Mouse (Mus musculus) MEL (cell line): ENCODE measurements around the gene Gns. TPM values are rescaled to one million over a fixed set of nuclear protein-coding genes. Genes with fewer than 3 reads are reported as not detected.
A peak's percentile ranks its signal among the peaks of the same experiment; 100 is the strongest.

Experiments used
- DNase-seq: peaks from one replicate; pipeline ENCODE4 v3.0.0; 2011; ENCODE audit warnings: low read depth, low spot score
- H3K27ac ChIP-seq: 2 replicates; pipeline ENCODE4 v1.5.1; 2012; ENCODE audit warnings: low read depth, mild to moderate bottlenecking, control low read depth, low read length, moderate library complexity; ENCODE audit not compliant: control insufficient read depth
- H3K27me3 ChIP-seq, 2 experiments: fragments of 150-350 bp in 1 of 2; sonication (generic) in 1 of 2; 2 replicates each; pipeline ENCODE4 v1.6.1; 2012; ENCODE audit warnings: low read length in 2 of 2, mild to moderate bottlenecking in 2 of 2, improper control_type of control experiment in 1 of 2, moderate library complexity in 1 of 2; ENCODE audit not compliant: insufficient read depth in 2 of 2, control insufficient read depth in 1 of 2
- H3K36me3 ChIP-seq, 2 experiments: 2 replicates each; pipeline ENCODE4 v1.6.1; 2012 to 2014; ENCODE audit warnings: low read length in 2 of 2, improper control_type of control experiment in 1 of 2, inconsistent platforms in 1 of 2, mild to moderate bottlenecking in 1 of 2; ENCODE audit not compliant: insufficient read depth in 2 of 2, control insufficient read depth in 1 of 2
- H3K4me1 ChIP-seq, 2 experiments: fragments of 150-350 bp in 1 of 2; sonication (generic) in 1 of 2; 2 replicates each; pipeline ENCODE4 v1.6.1; 2012; ENCODE audit warnings: low read length in 2 of 2, improper control_type of control experiment in 1 of 2, mild to moderate bottlenecking in 1 of 2; ENCODE audit not compliant: insufficient read depth in 2 of 2, control insufficient read depth in 1 of 2
- H3K4me3 ChIP-seq, 2 experiments: fragments of 150-350 bp in 1 of 2; sonication (generic) in 1 of 2; 2 replicates each; pipeline ENCODE4 v1.5.1; 2012; ENCODE audit warnings: low read depth in 2 of 2, low read length in 2 of 2, mild to moderate bottlenecking in 2 of 2, moderate library complexity in 2 of 2, control low read depth in 1 of 2, improper control_type of control experiment in 1 of 2; ENCODE audit not compliant: control insufficient read depth in 1 of 2, insufficient read depth in 1 of 2
- H3K79me2 ChIP-seq: 2 replicates; pipeline ENCODE4 v1.6.1; 2012; ENCODE audit warnings: mild to moderate bottlenecking, low read length, moderate library complexity; ENCODE audit not compliant: control insufficient read depth, poor library complexity, insufficient read depth
- H3K9ac ChIP-seq: 2 replicates; pipeline ENCODE4 v1.6.1; 2012; ENCODE audit warnings: low read depth, mild to moderate bottlenecking, control low read depth, low read length, moderate library complexity; ENCODE audit not compliant: control insufficient read depth, poor library complexity, severe bottlenecking
- H3K9me3 ChIP-seq: fragments of 150-350 bp; sonication (generic); replicated peaks from 2 replicates; pipeline ENCODE4 v1.6.1; 2012; ENCODE audit warnings: mild to moderate bottlenecking, low read length, improper control_type of control experiment, moderate library complexity; ENCODE audit not compliant: insufficient read depth
- BHLHE40 ChIP-seq: IDR thresholded peaks from 2 replicates; pipeline ENCODE4 v1.6.1; 2012; ENCODE audit warnings: low read depth, mild to moderate bottlenecking, inconsistent platforms, low read length, improper control_type of control experiment, borderline replicate concordance
- CHD1 ChIP-seq: IDR thresholded peaks from 2 replicates; pipeline ENCODE4 v1.6.1; 2012; ENCODE audit warnings: low read depth, mild to moderate bottlenecking, inconsistent platforms, low read length, improper control_type of control experiment
- CHD2 ChIP-seq: IDR thresholded peaks from 2 replicates; pipeline ENCODE4 v1.6.1; 2011; ENCODE audit warnings: low read length, improper control_type of control experiment
- CTCF ChIP-seq, 3 experiments: IDR thresholded peaks in 2 of 3; conservative IDR thresholded peaks in 1 of 3; 2 replicates each; pipeline ENCODE4 v1.5.1; 2011 to 2012; ENCODE audit warnings: low read length in 3 of 3, low read depth in 2 of 3, mild to moderate bottlenecking in 2 of 3, improper control_type of control experiment in 1 of 3, inconsistent platforms in 1 of 3, mixed read lengths in 1 of 3, moderate library complexity in 1 of 3; ENCODE audit not compliant: control insufficient read depth in 1 of 3, insufficient read depth in 1 of 3, poor library complexity in 1 of 3, severe bottlenecking in 1 of 3
- E2F4 ChIP-seq: IDR thresholded peaks from 2 replicates; pipeline ENCODE4 v1.6.1; 2011; ENCODE audit warnings: low read depth, low read length, improper control_type of control experiment, borderline replicate concordance
- ELF1 ChIP-seq: IDR thresholded peaks from 2 replicates; pipeline ENCODE4 v1.6.1; 2014; ENCODE audit warnings: low read depth, mild to moderate bottlenecking, inconsistent platforms, low read length, improper control_type of control experiment, moderate library complexity
- EP300 ChIP-seq, 2 experiments: IDR thresholded peaks; 2 replicates each; pipeline ENCODE4 v1.6.1; 2011; ENCODE audit warnings: improper control_type of control experiment in 2 of 2, low read length in 2 of 2, low read depth in 1 of 2, mild to moderate bottlenecking in 1 of 2
- ETS1 ChIP-seq: IDR thresholded peaks from 2 replicates; pipeline ENCODE4 v1.6.1; 2012; ENCODE audit warnings: low read depth, mild to moderate bottlenecking, inconsistent platforms, low read length, improper control_type of control experiment, moderate library complexity
- GABPA ChIP-seq: IDR thresholded peaks from 2 replicates; pipeline ENCODE4 v1.6.1; 2012; ENCODE audit warnings: low read depth, mild to moderate bottlenecking, inconsistent platforms, low read length, improper control_type of control experiment, moderate library complexity
- GATA1 ChIP-seq: IDR thresholded peaks from 2 replicates; pipeline ENCODE4 v1.6.1; 2011; ENCODE audit warnings: low read depth, low read length, improper control_type of control experiment
- HCFC1 ChIP-seq: IDR thresholded peaks from 2 replicates; pipeline ENCODE4 v1.6.1; 2012; ENCODE audit warnings: low read depth, mild to moderate bottlenecking, inconsistent platforms, low read length, improper control_type of control experiment, moderate library complexity
- JUND ChIP-seq: IDR thresholded peaks from 2 replicates; pipeline ENCODE4 v1.6.1; 2011; ENCODE audit warnings: low read depth, mild to moderate bottlenecking, improper control_type of control experiment, low read length
- KAT2A ChIP-seq: conservative IDR thresholded peaks from 2 replicates; pipeline ENCODE4 v1.6.1; 2012; ENCODE audit warnings: low read depth, low read length, improper control_type of control experiment, inconsistent platforms
- MAFK ChIP-seq: IDR thresholded peaks from 2 replicates; pipeline ENCODE4 v1.6.1; 2011; ENCODE audit warnings: low read depth, mild to moderate bottlenecking, low read length, improper control_type of control experiment, borderline replicate concordance
- MAX ChIP-seq: IDR thresholded peaks from 2 replicates; pipeline ENCODE4 v1.6.1; 2011; ENCODE audit warnings: low read length, improper control_type of control experiment
- MAZ ChIP-seq: IDR thresholded peaks from 2 replicates; pipeline ENCODE4 v1.6.1; 2012; ENCODE audit warnings: low read depth, mild to moderate bottlenecking, inconsistent platforms, low read length, improper control_type of control experiment
- MEF2A ChIP-seq: IDR thresholded peaks from 2 replicates; pipeline ENCODE4 v1.6.1; 2014; ENCODE audit warnings: low read depth, mild to moderate bottlenecking, inconsistent platforms, low read length, improper control_type of control experiment; ENCODE audit not compliant: poor library complexity, insufficient replicate concordance, severe bottlenecking; ENCODE audit errors: extremely low read depth
- MXI1 ChIP-seq: IDR thresholded peaks from 2 replicates; pipeline ENCODE4 v1.6.1; 2011; ENCODE audit warnings: mild to moderate bottlenecking, low read depth, low read length, improper control_type of control experiment
- MYB ChIP-seq: IDR thresholded peaks from 2 replicates; pipeline ENCODE4 v1.6.1; 2011; ENCODE audit warnings: mild to moderate bottlenecking, low read depth, low read length, improper control_type of control experiment
- MYC ChIP-seq: IDR thresholded peaks from 2 replicates; pipeline ENCODE4 v1.6.1; 2011; ENCODE audit warnings: low read depth, mild to moderate bottlenecking, low read length, improper control_type of control experiment, moderate library complexity
- NRF1 ChIP-seq: IDR thresholded peaks from 2 replicates; pipeline ENCODE4 v1.6.1; 2014; ENCODE audit warnings: low read depth, mild to moderate bottlenecking, inconsistent platforms, low read length, improper control_type of control experiment, moderate library complexity; ENCODE audit not compliant: poor library complexity, insufficient read depth, severe bottlenecking
- POLR2A ChIP-seq, 2 experiments: IDR thresholded peaks; 2 replicates each; pipeline ENCODE4 v1.6.1; 2011 to 2012; ENCODE audit warnings: low read length in 2 of 2, mild to moderate bottlenecking in 2 of 2, control low read depth in 1 of 2, improper control_type of control experiment in 1 of 2, low read depth in 1 of 2, moderate library complexity in 1 of 2; ENCODE audit not compliant: control insufficient read depth in 1 of 2, insufficient read depth in 1 of 2, poor library complexity in 1 of 2
- POLR2AphosphoS2 ChIP-seq: IDR thresholded peaks from 2 replicates; pipeline ENCODE4 v1.6.1; 2011; ENCODE audit warnings: low read length, improper control_type of control experiment
- POLR2AphosphoS5 ChIP-seq: IDR thresholded peaks from 2 replicates; pipeline ENCODE4 v1.6.1; 2012; ENCODE audit warnings: low read depth, borderline replicate concordance, mild to moderate bottlenecking, inconsistent platforms, low read length, moderate library complexity, mixed read lengths
- RAD21 ChIP-seq: IDR thresholded peaks from 2 replicates; pipeline ENCODE4 v1.6.1; 2011; ENCODE audit warnings: mild to moderate bottlenecking, low read depth, low read length, improper control_type of control experiment
- RCOR1 ChIP-seq: IDR thresholded peaks from 2 replicates; pipeline ENCODE4 v1.6.1; 2012; ENCODE audit warnings: low read depth, mild to moderate bottlenecking, inconsistent platforms, low read length, improper control_type of control experiment
- SIN3A ChIP-seq: IDR thresholded peaks from 2 replicates; pipeline ENCODE4 v1.6.1; 2012; ENCODE audit warnings: low read length, improper control_type of control experiment, inconsistent platforms
- TAL1 ChIP-seq: IDR thresholded peaks from 2 replicates; pipeline ENCODE4 v1.6.1; 2012; ENCODE audit warnings: mild to moderate bottlenecking, inconsistent platforms, low read length, moderate library complexity, mixed read lengths
- TBP ChIP-seq: IDR thresholded peaks from 2 replicates; pipeline ENCODE4 v1.8.0; 2011; ENCODE audit warnings: low read depth, low read length, improper control_type of control experiment
- TCF12 ChIP-seq: IDR thresholded peaks from 2 replicates; pipeline ENCODE4 v1.6.1; 2014; ENCODE audit warnings: low read depth, mild to moderate bottlenecking, inconsistent platforms, low read length, improper control_type of control experiment, moderate library complexity
- UBTF ChIP-seq: IDR thresholded peaks from 2 replicates; pipeline ENCODE4 v1.6.1; 2012; ENCODE audit warnings: low read depth, mild to moderate bottlenecking, inconsistent platforms, low read length, improper control_type of control experiment, moderate library complexity, borderline replicate concordance; ENCODE audit not compliant: insufficient read depth
- USF1 ChIP-seq: IDR thresholded peaks from 2 replicates; pipeline ENCODE4 v1.6.1; 2014; ENCODE audit warnings: low read depth, mild to moderate bottlenecking, inconsistent platforms, low read length, improper control_type of control experiment, moderate library complexity
- ZC3H11A ChIP-seq: IDR thresholded peaks from 2 replicates; pipeline ENCODE4 v1.6.1; 2012; ENCODE audit warnings: low read depth, mild to moderate bottlenecking, inconsistent platforms, low read length, improper control_type of control experiment
- ZKSCAN1 ChIP-seq: IDR thresholded peaks from 2 replicates; pipeline ENCODE4 v1.6.1; 2012; ENCODE audit warnings: low read depth, mild to moderate bottlenecking, inconsistent platforms, low read length, improper control_type of control experiment, moderate library complexity
- ZMIZ1 ChIP-seq: IDR thresholded peaks from 2 replicates; pipeline ENCODE4 v1.6.1; 2012; ENCODE audit warnings: low read depth, mild to moderate bottlenecking, inconsistent platforms, low read length, improper control_type of control experiment, moderate library complexity
- ZNF384 ChIP-seq: IDR thresholded peaks from 2 replicates; pipeline ENCODE4 v1.6.1; 2012; ENCODE audit warnings: low read depth, mild to moderate bottlenecking, inconsistent platforms, low read length, improper control_type of control experiment
- polyA plus RNA-seq, 2 experiments: library from polyadenylated mRNA; stranded (reverse) in 1 of 2; unstranded in 1 of 2; fragments of >175 nt in 1 of 2; fragments of >200 nt in 1 of 2; gene quantifications; 2 replicates each; pipeline versions ENCODE4 v1.2.1 to v1.2.4; 2012; ENCODE audit warnings: low replicate concordance in 2 of 2, low read depth in 1 of 2; ENCODE audit not compliant: insufficient read length in 2 of 2, insufficient read depth in 1 of 2, missing spikeins in 1 of 2
- total RNA-seq: library from RNA; depleted of rRNA; stranded (reverse); fragments of 300-350 nt; gene quantifications from 2 replicates; pipeline ENCODE4 v1.2.3, GENCODE M21; 2012; rRNA removed

Gns gene
- total RNA-seq (24.4 and 33.6 TPM in 2 replicates), polyA plus RNA-seq (10 to 100 TPM in 1 of 2 experiments, not detected in 1; 33.1 TPM)

GRCm38 (mm10) chr10:121364801-121365564 lies at the start of gene Gns:
Gns (plus strand) TSS chr10:121365090.
- H3K27ac ChIP-seq, result peak within 1 kb of the TSS; percentile 26
- peak; percentile 82 for DNase-seq
- peak within 1 kb of the TSS; percentile 71 for H3K4me3 ChIP-seq
- H3K79me2 ChIP-seq, result peaks cover 32% of the 10 kb centered on the region
- peaks cover 0 to 22% of the 10 kb centered on the region in 2 experiments; a peak in 3 of 4 replicates for H3K4me1 ChIP-seq
- peaks cover 0 to 11% of the 10 kb centered on the region in 2 experiments; a peak in 3 of 4 replicates for H3K36me3 ChIP-seq
- no peaks in the 10 kb centered on the region for H3K27me3 ChIP-seq
- no peaks in the 10 kb centered on the region for H3K9me3 ChIP-seq
- H3K9ac ChIP-seq, result peak within 1 kb of the TSS; percentile 86
- TF ChIP-seq MYB, result no peak
- TF ChIP-seq USF1, result peak; percentile 98
- no peak for TF ChIP-seq ZC3H11A
- TF ChIP-seq E2F4, result no peak
- TF ChIP-seq EP300 (IDR thresholded peaks at IDR 0.05; ENCODE audit: low read depth in 1 of 2, low read length in 2 of 2), result no peak
- no peak for TF ChIP-seq POLR2AphosphoS5
- TF ChIP-seq ETS1, result no peak
- no peak for TF ChIP-seq TCF12
- no peak for TF ChIP-seq CHD1
- peak; percentile 90 to 94 for TF ChIP-seq POLR2A (IDR thresholded peaks at IDR 0.05; ENCODE audit: control insufficient read depth in 1 of 2, insufficient read depth in 1 of 2, low read depth in 1 of 2, low read length in 2 of 2, poor library complexity in 1 of 2)
- TF ChIP-seq ZMIZ1, result 0 out of 2 replicates have a peak, but pooled peaks have one; percentile 31
- TF ChIP-seq ELF1, result no peak
- TF ChIP-seq KAT2A, result no peak
- no peak for TF ChIP-seq ZKSCAN1
- peak; percentile 83 for TF ChIP-seq MXI1
- peak; percentile 93 for TF ChIP-seq MAX
- no peak for TF ChIP-seq RAD21
- no peak for TF ChIP-seq CHD2
- no peak for TF ChIP-seq TAL1
- peak; percentile 47; the same call in 1 of the 2 replicates for TF ChIP-seq POLR2AphosphoS2
- no peak; the same call in 1 of the 2 replicates for TF ChIP-seq MAZ
- TF ChIP-seq MEF2A, result no peak
- peak; percentile 85 for TF ChIP-seq SIN3A
- TF ChIP-seq RCOR1, result no peak
- no peak for TF ChIP-seq NRF1
- TF ChIP-seq JUND, result no peak
- no peak for TF ChIP-seq UBTF
- TF ChIP-seq TBP, result no peak
- peak; percentile 58; the same call in 1 of the 2 replicates for TF ChIP-seq HCFC1
- peak; percentile 71; the same call in 1 of the 2 replicates for TF ChIP-seq MYC
- no peak for TF ChIP-seq GABPA
- no peak for TF ChIP-seq GATA1
- TF ChIP-seq MAFK, result no peak
- no peak for TF ChIP-seq ZNF384
- peak; percentile 93 for TF ChIP-seq BHLHE40
- TF ChIP-seq CTCF (IDR thresholded peaks at IDR 0.05 in 2 of 3, conservative IDR thresholded peaks at IDR 0.05 in 1 of 3; ENCODE audit: control insufficient read depth in 1 of 3, insufficient read depth in 1 of 3, low read depth in 2 of 3, low read length in 3 of 3, poor library complexity in 1 of 3, severe bottlenecking in 1 of 3), result no peak
